Mouse (Mus musculus): ENCODE results near the gene Tmem185a. TPM values are rescaled to one million over a fixed set of nuclear protein-coding genes. Genes with fewer than 3 reads are reported as not detected.
"Not testable (repeated sequence)": the region's sequence is repeated elsewhere in the genome, so short reads cannot be mapped to it uniquely, and the experiment has no call there.

Gene Tmem185a
- polyA plus RNA-seq (2016; fragmentation: Nextera tagmentation; extraction: Ambion mirVana), result 36.0 and 42.5 TPM in 2 replicates

DNA sequence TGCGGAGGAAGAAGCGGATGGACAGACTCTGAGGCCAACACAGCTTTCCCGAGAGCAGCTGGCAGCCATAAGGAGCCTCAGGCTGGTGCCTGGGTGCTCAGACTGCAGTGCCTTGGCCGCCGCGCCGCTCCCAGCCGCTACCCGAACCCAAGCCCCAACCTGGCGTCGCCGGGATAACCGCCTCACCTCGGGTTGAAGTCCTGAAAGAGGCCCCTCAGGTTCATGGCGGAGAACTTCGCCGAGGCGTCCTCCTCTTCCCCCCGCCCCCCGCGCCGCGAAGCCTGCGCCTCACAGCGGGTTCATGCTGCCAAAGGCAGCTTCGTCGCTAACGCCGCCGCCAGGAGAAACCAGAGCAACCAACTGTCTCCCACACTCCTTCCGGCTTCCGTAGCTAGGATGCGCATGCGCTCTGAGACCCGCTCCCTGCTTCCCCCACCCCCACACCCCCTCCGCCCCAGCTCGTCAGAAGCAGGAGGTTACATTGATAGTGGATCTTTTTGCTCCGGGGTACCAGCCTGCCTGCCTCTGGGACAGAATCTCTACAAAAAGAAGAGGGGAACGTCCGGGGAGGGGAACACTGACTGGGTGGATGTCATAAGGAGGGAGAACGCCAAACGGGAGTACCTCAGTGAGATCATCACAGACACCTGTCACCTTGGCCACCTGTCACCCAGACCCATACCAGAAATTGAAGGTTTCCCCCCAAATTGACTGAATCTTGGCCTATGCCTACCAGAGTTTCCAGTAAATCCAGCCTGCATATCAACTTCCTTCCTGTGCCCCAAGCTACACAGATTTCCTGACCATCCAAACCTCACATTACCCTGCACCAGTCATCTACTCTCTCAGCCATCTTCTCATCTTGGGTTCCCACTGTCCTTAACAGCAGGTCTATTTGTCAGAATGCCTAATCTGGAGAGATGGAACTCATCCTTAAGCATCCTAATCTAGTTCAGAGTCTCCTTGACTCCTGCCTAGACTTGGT, at the start of gene Tmem185a:
Gene Tmem185a (minus strand): TSS at position 389 of the 985 bp plus-strand sequence.
- no peaks in the 10 kb centered on the region; the same call in 1 of the 2 replicates for H3K27me3 ChIP-seq (ENCODE audit: insufficient read depth, poor library complexity, severe bottlenecking)
- DNase-seq (ENCODE audit: low spot score), result peak; percentile 88
- H3K9me3 ChIP-seq, result no peaks in the 10 kb centered on the region
- 20% methylated on average over 36 of the region's 42 CpGs for WGBS
- H3K4me1 ChIP-seq, result 0 out of 2 replicates have a peak, but pooled peaks cover 5% of the 10 kb centered on the region
- H3K27ac ChIP-seq, result peak within 1 kb of the TSS; percentile 86
- H3K4me3 ChIP-seq, result peak within 1 kb of the TSS; percentile 62
- no peaks in the 10 kb centered on the region for H3K36me3 ChIP-seq

DNA sequence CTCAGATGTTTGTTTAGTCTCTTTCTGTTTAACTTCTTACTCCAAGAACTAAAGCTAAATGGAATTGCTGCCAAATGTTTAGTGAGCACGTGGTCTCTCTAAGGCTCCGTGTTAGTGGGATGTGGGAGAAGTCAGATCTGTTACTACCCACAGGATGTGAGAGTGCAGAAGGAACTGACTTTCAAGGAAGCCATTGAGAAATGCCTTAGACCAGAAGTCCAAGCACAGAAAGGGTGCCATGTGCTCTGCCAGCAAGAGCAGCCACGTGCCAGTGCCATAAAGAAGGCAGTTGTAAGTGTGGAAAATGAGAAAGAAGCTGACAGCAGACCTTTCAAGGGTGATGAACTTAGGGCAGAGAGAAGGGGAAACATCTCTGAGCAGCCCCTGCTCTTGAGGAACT, 37.4 kb upstream of the Tmem185a start:
- not testable (repeated sequence) for DNase-seq (ENCODE audit: low spot score); H3K27me3 ChIP-seq (ENCODE audit: insufficient read depth, poor library complexity, severe bottlenecking); H3K4me3 ChIP-seq; H3K36me3 ChIP-seq; H3K27ac ChIP-seq; H3K4me1 ChIP-seq; H3K9me3 ChIP-seq
- 64% methylated on average over 3 of the region's 3 CpGs for WGBS

DNA sequence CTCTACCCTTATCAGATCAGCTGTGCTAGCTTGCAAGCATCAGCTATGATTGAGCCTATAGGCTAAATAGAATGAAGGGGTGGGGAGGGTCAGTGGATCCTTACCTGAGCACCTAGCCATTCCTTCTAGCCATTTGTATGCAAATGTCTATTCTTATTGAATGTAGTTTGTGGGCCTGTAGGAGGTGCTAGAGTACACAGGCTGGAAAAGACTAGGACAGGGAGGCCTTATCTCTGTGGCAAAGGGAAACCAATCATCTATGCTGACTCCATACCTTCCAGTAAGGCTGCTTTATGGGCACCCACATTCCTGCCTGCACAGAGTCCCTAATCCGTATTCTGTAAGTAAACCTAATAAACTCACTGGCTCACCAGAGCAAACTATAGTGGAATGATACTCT, 10.3 kb upstream of the Tmem185a start:
- H3K4me3 ChIP-seq; DNase-seq (ENCODE audit: low spot score); H3K27me3 ChIP-seq (ENCODE audit: insufficient read depth, poor library complexity, severe bottlenecking); H3K4me1 ChIP-seq; H3K9me3 ChIP-seq; H3K36me3 ChIP-seq; H3K27ac ChIP-seq: not testable (repeated sequence)
- no CpG with 5 or more reads among the region's 1 CpGs for whole genome bisulfite sequencing

DNA sequence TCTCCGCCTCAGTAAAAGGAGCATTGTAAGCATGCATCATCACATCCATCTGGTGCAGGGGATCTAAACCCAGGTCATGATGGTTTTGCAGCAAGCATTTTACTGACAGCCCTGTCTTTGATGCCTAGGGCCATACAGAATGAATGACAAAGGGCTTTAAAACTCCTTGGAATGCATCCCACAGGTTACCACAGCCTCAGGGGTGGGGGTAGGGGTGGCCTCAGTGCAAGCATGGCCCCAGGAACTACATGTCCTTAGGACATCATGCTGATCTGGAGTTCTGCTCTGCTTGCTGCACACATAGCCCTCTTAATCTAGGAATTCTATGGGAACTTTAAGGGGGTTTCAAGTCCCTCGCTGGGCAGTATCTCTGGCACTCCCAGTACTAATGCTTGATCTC, 5.2 kb upstream of the Tmem185a start:
- no peak overlapping the region for H3K27ac ChIP-seq
- no peaks in the 10 kb centered on the region; the same call in 1 of the 2 replicates for H3K27me3 ChIP-seq (ENCODE audit: insufficient read depth, poor library complexity, severe bottlenecking)
- H3K4me3 ChIP-seq, result no peak overlapping the region
- 60% methylated on average over 2 of the region's 2 CpGs for WGBS
- DNase-seq (ENCODE audit: low spot score), result no peak
- no peaks in the 10 kb centered on the region for H3K4me1 ChIP-seq
- H3K9me3 ChIP-seq, result no peaks in the 10 kb centered on the region
- H3K36me3 ChIP-seq, result no peaks in the 10 kb centered on the region

- H3K4me3 ChIP-seq, result no peak overlapping the region
- H3K9me3 ChIP-seq, result no peaks in the 10 kb centered on the region
- H3K27me3 ChIP-seq (ENCODE audit: insufficient read depth, poor library complexity, severe bottlenecking), result no peaks in the 10 kb centered on the region; the same call in 1 of the 2 replicates
- no peaks in the 10 kb centered on the region for H3K36me3 ChIP-seq
- H3K4me1 ChIP-seq, result 0 out of 2 replicates have a peak, but pooled peaks cover 5% of the 10 kb centered on the region
- WGBS, result 66% methylated on average over 5 of the region's 5 CpGs
- H3K27ac ChIP-seq, result no peak overlapping the region
- no peak for DNase-seq (ENCODE audit: low spot score)
These were observed 1.7 kb upstream of the Tmem185a start for GRCm38 (mm10) chrX:70478701-70479100.

- 75% methylated on average over 3 of the region's 3 CpGs for WGBS
- H3K9me3 ChIP-seq, result no peaks in the 10 kb centered on the region
- peak overlapping the region; percentile 62; the same call in 1 of the 2 replicates for H3K4me3 ChIP-seq
- H3K27ac ChIP-seq, result no peak overlapping the region
- H3K27me3 ChIP-seq (ENCODE audit: insufficient read depth, poor library complexity, severe bottlenecking), result no peaks in the 10 kb centered on the region; the same call in 1 of the 2 replicates
- 0 out of 2 replicates have a peak, but pooled peaks cover 5% of the 10 kb centered on the region for H3K4me1 ChIP-seq
- DNase-seq (ENCODE audit: low spot score), result no peak
- no peaks in the 10 kb centered on the region for H3K36me3 ChIP-seq
These were observed 1.7 kb downstream of the Tmem185a start for GRCm38 (mm10) chrX:70475215-70475765.

DNA sequence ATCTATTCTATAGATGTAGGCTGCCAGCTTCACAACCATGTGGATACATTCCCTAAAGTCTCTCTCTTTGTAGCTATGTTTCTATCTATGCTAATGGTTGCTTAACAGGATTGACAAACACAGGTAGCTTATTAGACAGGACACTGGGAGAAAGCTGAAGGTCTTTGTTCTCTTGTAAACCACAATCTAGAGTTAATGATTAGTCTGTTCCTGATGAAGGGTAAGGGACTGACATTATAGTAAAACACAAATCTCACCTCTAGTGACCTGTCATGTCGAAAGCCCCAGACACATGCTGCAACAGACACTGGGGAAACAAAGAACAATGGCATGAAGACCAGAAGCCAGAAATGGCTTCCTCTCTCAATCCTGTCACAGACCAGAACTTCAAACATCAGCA, 10.1 kb downstream of the Tmem185a start:
- 69% methylated on average over 1 of the region's 1 CpGs for WGBS

DNA sequence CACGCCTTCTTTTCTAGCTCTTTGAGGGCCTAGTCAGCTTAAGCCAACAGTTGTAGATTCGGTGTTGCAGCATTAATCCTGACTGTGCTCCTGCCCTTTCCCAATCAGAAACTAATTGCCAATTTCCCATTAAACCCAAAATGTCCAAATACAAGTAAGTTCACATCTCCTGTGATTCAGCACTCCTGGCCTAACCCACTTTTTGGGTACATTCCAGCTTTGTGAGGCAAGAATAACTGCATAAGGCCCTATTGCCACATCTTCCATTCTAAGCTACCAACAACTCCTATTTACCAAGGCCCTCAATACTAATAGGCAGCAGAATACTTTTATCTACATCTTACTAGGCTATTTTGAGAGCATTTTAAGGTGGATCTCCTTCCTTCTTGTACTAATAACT, 11.5 kb downstream of the Tmem185a start:
- no peaks in the 10 kb centered on the region for H3K4me1 ChIP-seq
- DNase-seq (ENCODE audit: low spot score), result no peak
- H3K36me3 ChIP-seq, result peaks cover 5% of the 10 kb centered on the region; the same call in 1 of the 2 replicates
- no peak overlapping the region for H3K27ac ChIP-seq
- H3K9me3 ChIP-seq, result no peaks in the 10 kb centered on the region
- H3K4me3 ChIP-seq, result no peak overlapping the region
- WGBS, result 83% methylated on average over 2 of the region's 2 CpGs
- H3K27me3 ChIP-seq (ENCODE audit: insufficient read depth, poor library complexity, severe bottlenecking), result no peaks in the 10 kb centered on the region

More for the DNA sequence above, 10.1 kb downstream of the Tmem185a start:
- no peak overlapping the region for H3K27ac ChIP-seq
- H3K27me3 ChIP-seq (ENCODE audit: insufficient read depth, poor library complexity, severe bottlenecking), result no peaks in the 10 kb centered on the region
- H3K36me3 ChIP-seq, result no peaks in the 10 kb centered on the region
- no peak for DNase-seq (ENCODE audit: low spot score)
- H3K4me1 ChIP-seq, result no peaks in the 10 kb centered on the region
- no peak overlapping the region for H3K4me3 ChIP-seq
- H3K9me3 ChIP-seq, result no peaks in the 10 kb centered on the region

- Histone ChIP-seq H3K9me3 (no peaks in the 10 kb centered on the region), H3K27me3 (ENCODE audit: insufficient read depth, poor library complexity, severe bottlenecking) (no peaks in the 10 kb centered on the region), H3K4me3 (no peak overlapping the region), H3K36me3 (peaks cover 11% of the 10 kb centered on the region; the same call in 1 of the 2 replicates), H3K27ac (no peak overlapping the region), H3K4me1 (no peaks in the 10 kb centered on the region)
- WGBS, result 87% methylated on average over 5 of the region's 5 CpGs
- no peak for DNase-seq (ENCODE audit: low spot score)
These were observed 13.4 kb downstream of the Tmem185a start for GRCm38 (mm10) chrX:70463621-70464020.

DNA sequence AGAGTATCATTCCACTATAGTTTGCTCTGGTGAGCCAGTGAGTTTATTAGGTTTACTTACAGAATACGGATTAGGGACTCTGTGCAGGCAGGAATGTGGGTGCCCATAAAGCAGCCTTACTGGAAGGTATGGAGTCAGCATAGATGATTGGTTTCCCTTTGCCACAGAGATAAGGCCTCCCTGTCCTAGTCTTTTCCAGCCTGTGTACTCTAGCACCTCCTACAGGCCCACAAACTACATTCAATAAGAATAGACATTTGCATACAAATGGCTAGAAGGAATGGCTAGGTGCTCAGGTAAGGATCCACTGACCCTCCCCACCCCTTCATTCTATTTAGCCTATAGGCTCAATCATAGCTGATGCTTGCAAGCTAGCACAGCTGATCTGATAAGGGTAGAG, 24.6 kb downstream of the Tmem185a start:
- H3K4me1 ChIP-seq; H3K4me3 ChIP-seq; H3K36me3 ChIP-seq; DNase-seq (ENCODE audit: low spot score); H3K9me3 ChIP-seq; H3K27me3 ChIP-seq (ENCODE audit: insufficient read depth, poor library complexity, severe bottlenecking); H3K27ac ChIP-seq: not testable (repeated sequence)
- no CpG with 5 or more reads among the region's 1 CpGs for WGBS

DNA sequence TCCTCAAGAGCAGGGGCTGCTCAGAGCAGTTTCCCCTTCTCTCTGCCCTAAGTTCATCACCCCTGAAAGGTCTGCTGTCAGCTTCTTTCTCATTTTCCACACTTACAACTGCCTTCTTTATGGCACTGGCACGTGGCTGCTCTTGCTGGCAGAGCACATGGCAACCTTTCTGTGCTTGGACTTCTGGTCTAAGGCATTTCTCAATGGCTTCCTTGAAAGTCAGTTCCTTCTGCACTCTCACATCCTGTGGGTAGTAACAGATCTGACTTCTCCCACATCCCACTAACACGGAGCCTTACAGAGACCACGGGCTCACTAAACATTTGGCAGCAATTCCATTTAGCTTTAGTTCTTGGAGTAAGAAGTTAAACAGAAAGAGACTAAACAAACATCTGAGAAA, 51.5 kb downstream of the Tmem185a start:
- H3K27ac ChIP-seq; H3K36me3 ChIP-seq; H3K27me3 ChIP-seq (ENCODE audit: insufficient read depth, poor library complexity, severe bottlenecking); H3K9me3 ChIP-seq; H3K4me1 ChIP-seq; H3K4me3 ChIP-seq; DNase-seq (ENCODE audit: low spot score): not testable (repeated sequence)
- WGBS, result 75% methylated on average over 3 of the region's 3 CpGs

Measured in heart, embryonic 10.5 days (tissue).